15 mouse cellular contexts compared by ENCODE assay signal in genomic region chr13:12129121-12129520, GRCm38 (mm10). TPM values are rescaled to one million over a fixed set of nuclear protein-coding genes. Genes with fewer than 3 reads are reported as not detected.
"Had no signal": no experiment of that assay in that cellular context is flagged by ENCODE, and none has a peak within 500 bp of the region (broad histone marks: within the 10 kb centered on the region; RNA-seq: fewer than 3 reads in every experiment).

No protein-coding gene starts in this region.

- H3K4me2 ChIP-seq: liver, embryonic 11.5 days; liver, embryonic 15.5 days; midbrain, embryonic 13.5 days; neural tube, embryonic 15.5 days had no signal

- H3K4me3 ChIP-seq: left cerebral cortex, adult 2 months; limb, embryonic 10.5 days; liver, embryonic 15.5 days; midbrain, embryonic 13.5 days; myocyte; neural tube, embryonic 15.5 days had no signal

- H3K4me1 ChIP-seq: limb, embryonic 10.5 days; neural tube, embryonic 15.5 days had no signal

- H3K9me3 ChIP-seq: limb, embryonic 10.5 days; liver, embryonic 15.5 days; midbrain, embryonic 13.5 days; neural tube, embryonic 15.5 days had no signal

- H3K27me3 ChIP-seq: liver, embryonic 15.5 days; midbrain, embryonic 13.5 days; neural tube, embryonic 15.5 days had no signal

- H3K27ac ChIP-seq: left cerebral cortex, adult 2 months; limb, embryonic 10.5 days; liver, embryonic 15.5 days; midbrain, embryonic 13.5 days; neural tube, embryonic 15.5 days had no signal

- DNase-seq: kidney, postnatal 25 days; lung, adult 2 months; lung, postnatal 36 days; right cerebral cortex, adult 18-20 months; right cerebral cortex, postnatal 25 days; thymus, postnatal 36 days had no signal

- H3K9ac ChIP-seq: liver, embryonic 15.5 days; midbrain, embryonic 13.5 days; neural tube, embryonic 15.5 days had no signal

- H3K36me3 ChIP-seq: limb, embryonic 10.5 days; liver, embryonic 15.5 days; midbrain, embryonic 13.5 days; neural tube, embryonic 15.5 days had no signal

- ATAC-seq: lung, postnatal 0 days; midbrain, embryonic 13.5 days had no signal

RNA-seq across cellular contexts. Expression of gene Ryr2, which starts 22.4 kb away (rescaled TPM):
- total RNA-seq: megakaryocyte progenitor cell, adult 5-6 weeks had no signal
- polyA plus RNA-seq: myocyte had no signal
